Mouse (Mus musculus): ENCODE measurements around the gene Cga. TPM values are rescaled to one million over a fixed set of nuclear protein-coding genes. Genes with fewer than 3 reads are reported as not detected.

Cga gene
- total RNA-seq (2018; cell fraction: chromatin; rRNA removed), result not detected
- not detected for total RNA-seq (2018; cell fraction: cytosol; rRNA removed)
- total RNA-seq (2018; cell fraction: nucleus; rRNA removed), result not detected
- not detected in 3 replicates for polyA plus RNA-seq (2018)

- Histone ChIP-seq H3K4me3 (ENCODE audit: inconsistent target) (no peak within 1 kb of the TSS), H3K36me3 (ENCODE audit: inconsistent target) (no peaks in the 10 kb centered on the region), H3K79me2 (ENCODE audit: inconsistent target) (no peaks in the 10 kb centered on the region), H3K27ac (no peak within 1 kb of the TSS)
- WGBS (ENCODE audit: missing documents), result 100% methylated on average over 1 of the region's 1 CpGs
Measured at GRCm38 (mm10) chr4:34893479-34893878, at the start of gene Cga. Gene Cga (plus strand): TSS chr4:34893779.

DNA sequence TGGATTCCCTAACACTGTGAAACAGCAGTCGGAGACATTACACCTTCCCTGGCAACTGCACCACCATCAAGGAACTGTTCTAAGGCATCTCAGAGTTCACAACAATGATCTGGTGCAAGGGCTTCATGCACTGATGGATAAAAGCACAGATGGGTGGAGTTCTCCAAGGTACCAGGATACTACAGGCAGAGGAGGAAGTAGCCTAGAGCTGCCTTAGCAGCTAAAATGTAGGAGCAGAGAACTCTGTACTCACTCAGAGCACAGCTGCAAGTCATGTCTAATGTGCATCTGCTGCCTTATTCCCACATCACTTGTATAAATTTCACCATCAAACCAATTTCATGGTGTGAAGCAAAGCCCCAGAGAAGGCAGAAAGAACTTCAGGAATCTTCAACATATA, 49.7 kb upstream of the Cga start:
- Histone ChIP-seq H3K79me2 (ENCODE audit: inconsistent target) (peaks cover 100% of the 10 kb centered on the region), H3K36me3 (ENCODE audit: inconsistent target) (peaks cover 5% of the 10 kb centered on the region), H3K4me3 (ENCODE audit: inconsistent target) (no peak overlapping the region), H3K27ac (no peak overlapping the region)
- 86% methylated on average over 1 of the region's 1 CpGs for WGBS (ENCODE audit: missing documents)

- H3K4me3 ChIP-seq (ENCODE audit: inconsistent target), result no peak overlapping the region
- H3K27ac ChIP-seq, result no peak overlapping the region
- H3K36me3 ChIP-seq (ENCODE audit: inconsistent target), result no peaks in the 10 kb centered on the region
- WGBS (ENCODE audit: missing documents), result 63% methylated on average over 6 of the region's 6 CpGs
- peaks cover 100% of the 10 kb centered on the region for H3K79me2 ChIP-seq (ENCODE audit: inconsistent target)
Measured at GRCm38 (mm10) chr4:34847679-34848309, 45.8 kb upstream of the Cga start.

DNA sequence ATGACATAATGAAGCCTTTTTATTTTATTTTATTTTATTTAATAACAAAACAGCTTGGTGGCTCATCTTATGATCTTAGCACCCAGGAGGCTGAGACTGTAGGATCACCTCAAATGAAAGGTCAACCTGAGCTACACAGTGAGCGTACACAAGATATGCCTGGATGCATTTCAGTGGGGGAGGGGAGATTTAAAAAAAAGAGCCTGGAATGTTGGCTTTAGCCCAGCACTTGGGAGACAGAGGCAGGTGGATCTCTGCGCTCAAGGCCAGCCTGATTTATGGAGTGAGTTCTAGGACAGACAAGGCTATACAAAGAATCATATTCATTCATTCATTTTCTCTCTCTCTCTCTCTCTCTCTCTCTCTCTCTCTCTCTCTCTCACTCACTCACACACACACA, 43.4 kb upstream of the Cga start:
- H3K79me2 ChIP-seq (ENCODE audit: inconsistent target), result peaks cover 100% of the 10 kb centered on the region
- no peak overlapping the region for H3K4me3 ChIP-seq (ENCODE audit: inconsistent target)
- no peak overlapping the region for H3K27ac ChIP-seq
- 100% methylated on average over 2 of the region's 2 CpGs for WGBS (ENCODE audit: missing documents)
- H3K36me3 ChIP-seq (ENCODE audit: inconsistent target), result no peaks in the 10 kb centered on the region

- Histone ChIP-seq H3K4me3 (ENCODE audit: inconsistent target) (no peak overlapping the region), H3K36me3 (ENCODE audit: inconsistent target) (no peaks in the 10 kb centered on the region), H3K27ac (no peak overlapping the region), H3K79me2 (ENCODE audit: inconsistent target) (peaks cover 100% of the 10 kb centered on the region)
- 96% methylated on average over 7 of the region's 7 CpGs for WGBS (ENCODE audit: missing documents)
Measured at GRCm38 (mm10) chr4:34852051-34852450, 41.5 kb upstream of the Cga start.

- Histone ChIP-seq H3K79me2 (ENCODE audit: inconsistent target) (peaks cover 100% of the 10 kb centered on the region), H3K27ac (no peak overlapping the region), H3K4me3 (ENCODE audit: inconsistent target) (no peak overlapping the region), H3K36me3 (ENCODE audit: inconsistent target) (no peaks in the 10 kb centered on the region)
- WGBS (ENCODE audit: missing documents), result 92% methylated on average over 1 of the region's 1 CpGs
Measured at GRCm38 (mm10) chr4:34855966-34856365, 37.6 kb upstream of the Cga start.

- peaks cover 100% of the 10 kb centered on the region for H3K79me2 ChIP-seq (ENCODE audit: inconsistent target)
- H3K36me3 ChIP-seq (ENCODE audit: inconsistent target), result no peaks in the 10 kb centered on the region
- H3K27ac ChIP-seq, result no peak overlapping the region
- H3K4me3 ChIP-seq (ENCODE audit: inconsistent target), result no peak overlapping the region
- WGBS (ENCODE audit: missing documents), result 82% methylated on average over 3 of the region's 3 CpGs
Measured at GRCm38 (mm10) chr4:34858903-34859302, 34.7 kb upstream of the Cga start.

DNA sequence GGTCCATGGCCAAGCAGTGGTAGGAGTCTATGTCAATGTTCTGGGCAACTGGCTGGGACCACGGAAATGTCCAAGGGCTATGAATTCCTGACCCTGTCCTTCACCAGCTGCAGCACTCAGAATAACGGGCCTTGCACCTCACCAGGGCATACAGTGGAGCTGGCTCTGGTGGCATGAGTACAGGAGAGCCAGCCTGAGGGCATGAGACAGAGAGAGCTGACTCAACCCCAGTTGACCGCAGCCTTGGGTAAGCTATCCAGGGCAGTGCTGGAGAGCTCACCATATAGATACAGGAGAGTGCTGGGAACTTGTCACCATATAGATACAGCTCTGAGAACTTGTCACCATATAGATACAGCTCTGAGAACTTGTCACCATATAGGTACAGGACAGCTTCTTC, 34.2 kb upstream of the Cga start:
- H3K27ac ChIP-seq, result no peak overlapping the region
- peaks cover 100% of the 10 kb centered on the region for H3K79me2 ChIP-seq (ENCODE audit: inconsistent target)
- 92% methylated on average over 3 of the region's 3 CpGs for WGBS (ENCODE audit: missing documents)
- no peaks in the 10 kb centered on the region for H3K36me3 ChIP-seq (ENCODE audit: inconsistent target)
- no peak overlapping the region for H3K4me3 ChIP-seq (ENCODE audit: inconsistent target)

DNA sequence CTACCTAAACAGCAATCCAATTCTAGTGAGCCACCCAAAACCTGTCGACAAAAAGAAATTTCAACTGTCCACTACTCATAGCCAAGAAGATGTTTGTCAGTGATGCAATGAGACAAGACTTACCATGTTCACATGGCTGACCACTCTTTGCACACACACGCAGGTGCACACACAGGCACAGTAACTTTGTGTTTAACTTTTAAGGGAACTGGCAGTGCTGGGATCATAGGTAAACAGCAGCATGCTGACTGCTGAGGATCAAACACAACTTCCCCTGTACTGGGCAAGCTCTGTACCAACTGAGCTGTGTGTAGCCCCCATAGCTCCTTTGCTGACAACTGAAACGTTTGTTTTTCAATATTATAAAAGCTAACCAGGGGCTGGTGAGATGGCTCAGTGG, 32.1 kb upstream of the Cga start:
- 82% methylated on average over 3 of the region's 3 CpGs for WGBS (ENCODE audit: missing documents)

GRCm38 (mm10) chr4:34869813-34870212, 23.8 kb upstream of the Cga start:
- Histone ChIP-seq H3K27ac (no peak overlapping the region), H3K79me2 (ENCODE audit: inconsistent target) (peaks cover 100% of the 10 kb centered on the region), H3K36me3 (ENCODE audit: inconsistent target) (no peaks in the 10 kb centered on the region), H3K4me3 (ENCODE audit: inconsistent target) (no peak overlapping the region)
- WGBS (ENCODE audit: missing documents), result 83% methylated on average over 2 of the region's 3 CpGs

More for the DNA sequence above, 32.1 kb upstream of the Cga start:
- H3K27ac ChIP-seq, result no peak overlapping the region
- peaks cover 100% of the 10 kb centered on the region for H3K79me2 ChIP-seq (ENCODE audit: inconsistent target)
- no peak overlapping the region for H3K4me3 ChIP-seq (ENCODE audit: inconsistent target)
- H3K36me3 ChIP-seq (ENCODE audit: inconsistent target), result no peaks in the 10 kb centered on the region

- Histone ChIP-seq H3K4me3 (ENCODE audit: inconsistent target) (no peak overlapping the region), H3K36me3 (ENCODE audit: inconsistent target) (no peaks in the 10 kb centered on the region), H3K27ac (no peak overlapping the region), H3K79me2 (ENCODE audit: inconsistent target) (peaks cover 100% of the 10 kb centered on the region)
- WGBS (ENCODE audit: missing documents), result 88% methylated on average over 3 of the region's 4 CpGs
Measured at GRCm38 (mm10) chr4:34872896-34873495, 20.6 kb upstream of the Cga start.

DNA sequence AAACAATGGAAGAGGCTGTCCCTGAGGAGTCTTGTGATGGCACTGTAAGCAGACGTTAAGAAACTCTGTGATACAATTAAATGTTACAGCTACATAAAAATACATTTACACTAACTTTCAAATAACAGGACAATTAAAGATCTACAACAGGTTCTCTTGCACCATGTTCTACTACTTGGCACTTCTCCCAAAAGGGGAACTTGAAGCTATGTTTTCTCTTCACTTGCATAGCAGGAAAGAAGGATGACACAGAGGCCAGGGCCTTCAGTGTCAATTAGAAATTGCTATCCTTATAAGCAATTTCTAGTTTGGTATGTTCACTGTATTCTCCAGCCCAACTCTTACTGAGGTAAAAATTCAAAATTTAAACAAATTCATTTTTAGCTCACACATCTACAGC, 19.3 kb upstream of the Cga start:
- no peak overlapping the region for H3K27ac ChIP-seq
- WGBS (ENCODE audit: missing documents), result 50% methylated on average over 1 of the region's 1 CpGs
- H3K4me3 ChIP-seq (ENCODE audit: inconsistent target), result no peak overlapping the region

GRCm38 (mm10) chr4:34880921-34881650, 12.5 kb upstream of the Cga start:
- Histone ChIP-seq H3K36me3 (ENCODE audit: inconsistent target) (no peaks in the 10 kb centered on the region), H3K4me3 (ENCODE audit: inconsistent target) (peak overlapping the region; percentile 43; the same call in 1 of the 2 replicates), H3K79me2 (ENCODE audit: inconsistent target) (peaks cover 70% of the 10 kb centered on the region), H3K27ac (no peak overlapping the region)
- 85% methylated on average over 10 of the region's 10 CpGs for WGBS (ENCODE audit: missing documents)

More for the DNA sequence above, 19.3 kb upstream of the Cga start:
- peaks cover 100% of the 10 kb centered on the region for H3K79me2 ChIP-seq (ENCODE audit: inconsistent target)
- no peaks in the 10 kb centered on the region for H3K36me3 ChIP-seq (ENCODE audit: inconsistent target)

- Histone ChIP-seq H3K4me3 (ENCODE audit: inconsistent target) (peak overlapping the region; percentile 43), H3K27ac (peak overlapping the region; percentile 35), H3K79me2 (ENCODE audit: inconsistent target) (peaks cover 62% of the 10 kb centered on the region), H3K36me3 (ENCODE audit: inconsistent target) (no peaks in the 10 kb centered on the region)
- WGBS (ENCODE audit: missing documents), result 16% methylated on average over 4 of the region's 4 CpGs
Measured at GRCm38 (mm10) chr4:34881851-34882250, 11.7 kb upstream of the Cga start.

DNA sequence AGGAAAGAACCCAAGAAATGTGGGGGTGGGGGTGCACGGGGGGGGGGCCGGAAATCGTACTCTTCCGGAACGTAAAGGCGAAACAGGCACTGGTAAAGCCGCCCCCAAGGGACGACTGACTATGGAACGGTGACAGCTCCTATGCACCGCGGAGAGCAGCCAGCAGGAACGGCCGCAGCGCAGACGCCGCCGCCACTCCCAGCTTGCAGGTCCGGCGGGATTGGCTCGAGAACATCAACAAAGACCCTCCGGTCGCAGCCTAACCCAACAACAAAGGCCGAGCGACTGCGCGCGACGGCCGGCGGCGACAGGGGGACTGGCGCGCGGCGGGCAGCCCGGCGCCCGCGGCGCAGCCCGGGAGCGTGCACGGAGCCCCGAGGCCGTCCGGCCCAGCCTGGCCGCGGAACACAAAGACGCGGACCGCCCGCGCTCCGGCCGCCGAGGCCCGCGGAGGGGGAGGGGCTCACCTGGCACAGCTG, 11.2 kb upstream of the Cga start:
- WGBS (ENCODE audit: missing documents), result under 1% methylated on average over 22 of the region's 58 CpGs
- H3K27ac ChIP-seq, result peak overlapping the region; percentile 35
- H3K79me2 ChIP-seq (ENCODE audit: inconsistent target), result peaks cover 57% of the 10 kb centered on the region
- H3K36me3 ChIP-seq (ENCODE audit: inconsistent target), result no peaks in the 10 kb centered on the region
- peak overlapping the region; percentile 43 for H3K4me3 ChIP-seq (ENCODE audit: inconsistent target)
